Mouse (Mus musculus) subcutaneous adipose tissue, adult 2 months (tissue): ENCODE results near the gene Abraxas1. TPM values are rescaled to one million over a fixed set of nuclear protein-coding genes. Genes with fewer than 3 reads are reported as not detected.

ENCODE experiments used
- polyA plus RNA-seq: library from polyadenylated mRNA; depleted of rRNA; stranded (reverse); fragments of >200 nt; gene quantifications from 2 replicates; pipeline ENCODE4 v1.2.3, GENCODE M21; 2012; ENCODE audit warnings: low replicate concordance; rRNA removed

Gene Abraxas1
- 6.8 and 8.9 TPM in 2 replicates for polyA plus RNA-seq

GRCm38 (mm10) chr5:100820483-100821184 lies at the start of gene Abraxas1:
TSS of gene Abraxas1 (minus strand) at chr5:100820965.

GRCm38 (mm10) chr5:100845485-100845847 lies 24.7 kb upstream of the Abraxas1 start, which contains the start of gene Gpat3:
TSS of gene Gpat3 (plus strand) at chr5:100845713.

GRCm38 (mm10) chr5:100798165-100798860 lies 22.5 kb downstream of the Abraxas1 start, which contains the start of the genes Helq and Mrps18c:
TSS of gene Helq (minus strand) at chr5:100798598.
TSS of gene Mrps18c (plus strand) at chr5:100798627.

Other genes starting within 250 kb of the Abraxas1 start
- 24.9 and 598 TPM in 2 replicates for gene Plac8, start 248.7 kb downstream of the Abraxas1 start, polyA plus RNA-seq
- gene Coq2, start 145.8 kb downstream of the Abraxas1 start, polyA plus RNA-seq: 83.6 and 119 TPM in 2 replicates
- 3.3 and 4.8 TPM in 2 replicates for gene Hpse, start 101.2 kb downstream of the Abraxas1 start, polyA plus RNA-seq
- gene Helq, start 22.4 kb downstream of the Abraxas1 start, polyA plus RNA-seq: 4.8 and 6.5 TPM in 2 replicates
- 16.3 and 16.6 TPM in 2 replicates for gene Mrps18c, start 22.3 kb downstream of the Abraxas1 start, polyA plus RNA-seq
- 21.9 and 52.8 TPM in 2 replicates for gene Gpat3, start 24.7 kb upstream of the Abraxas1 start, polyA plus RNA-seq